Mouse (Mus musculus) myocyte (in vitro differentiated cells): ENCODE measurements around the gene Fes. TPM values are rescaled to one million over a fixed set of nuclear protein-coding genes. Genes with fewer than 3 reads are reported as not detected.
A peak's percentile ranks its signal among the peaks of the same experiment; 100 is the strongest.

Experiments
- H3K27me3 ChIP-seq: one replicate; pipeline ENCODE4 v1.6.1; 2011; ENCODE audit not compliant: control insufficient read depth, insufficient read depth, insufficient read length
- H3K36me3 ChIP-seq: one replicate; pipeline ENCODE4 v1.6.1; 2011; ENCODE audit not compliant: control insufficient read depth, insufficient read depth
- H3K4me2 ChIP-seq: one replicate; pipeline ENCODE4 v1.6.1; 2011; ENCODE audit warnings: low read depth, control low read depth
- H3K4me3 ChIP-seq: one replicate; pipeline ENCODE4 v1.5.1; 2011; ENCODE audit warnings: mild to moderate bottlenecking, control low read depth, moderate library complexity
- H3K79me2 ChIP-seq: one replicate; pipeline ENCODE4 v1.6.1; 2011; ENCODE audit not compliant: control insufficient read depth, insufficient read depth
- H3ac ChIP-seq: one replicate; pipeline ENCODE4 v1.6.1; 2011; ENCODE audit not compliant: control insufficient read depth, insufficient read length
- CEBPB ChIP-seq: IDR thresholded peaks from 2 replicates; pipeline ENCODE4 v1.6.1; 2011; ENCODE audit warnings: mild to moderate bottlenecking, moderate library complexity; ENCODE audit not compliant: poor library complexity, insufficient read depth, severe bottlenecking
- E2F4 ChIP-seq: IDR thresholded peaks from one replicate; pipeline ENCODE4 v1.6.1; 2011; ENCODE audit warnings: mild to moderate bottlenecking, control low read depth, moderate library complexity; ENCODE audit not compliant: insufficient read depth
- MAX ChIP-seq: IDR thresholded peaks from one replicate; pipeline ENCODE4 v1.6.1; 2011; ENCODE audit warnings: low read depth, mild to moderate bottlenecking, control low read depth
- MYOD1 ChIP-seq, 3 experiments: IDR thresholded peaks; one replicate each; pipeline ENCODE4 v1.6.1; 2011; ENCODE audit warnings: control low read depth in 2 of 3, low read depth in 2 of 3, mild to moderate bottlenecking in 2 of 3, moderate library complexity in 1 of 3; ENCODE audit not compliant: insufficient read length in 2 of 3, control insufficient read depth in 1 of 3
- MYOG ChIP-seq, 3 experiments: IDR thresholded peaks; one replicate each; pipeline ENCODE4 v1.6.1; 2011; ENCODE audit warnings: control low read depth in 2 of 3, low read depth in 2 of 3, mild to moderate bottlenecking in 2 of 3; ENCODE audit not compliant: insufficient read length in 2 of 3, control insufficient read depth in 1 of 3, insufficient read depth in 1 of 3
- POLR2A ChIP-seq: IDR thresholded peaks from one replicate; pipeline ENCODE4 v1.6.1; 2011; ENCODE audit warnings: low read depth, mild to moderate bottlenecking, control low read depth, moderate library complexity; ENCODE audit not compliant: insufficient read length
- POLR2AphosphoS2 ChIP-seq: IDR thresholded peaks from one replicate; pipeline ENCODE4 v1.6.1; 2011; ENCODE audit warnings: low read depth, control low read depth; ENCODE audit not compliant: insufficient read length
- REST ChIP-seq: IDR thresholded peaks from one replicate; pipeline ENCODE4 v1.6.1; 2011; ENCODE audit warnings: mild to moderate bottlenecking, control low read depth, moderate library complexity; ENCODE audit not compliant: insufficient read depth, insufficient read length
- SRF ChIP-seq: IDR thresholded peaks from one replicate; pipeline ENCODE4 v1.6.1; 2011; ENCODE audit warnings: low read depth; ENCODE audit not compliant: control insufficient read depth, insufficient read length
- TCF12 ChIP-seq: IDR thresholded peaks from one replicate; pipeline ENCODE4 v1.6.1; 2011; ENCODE audit warnings: mild to moderate bottlenecking, control low read depth; ENCODE audit not compliant: poor library complexity, insufficient read depth, severe bottlenecking
- TCF3 ChIP-seq: IDR thresholded peaks from one replicate; pipeline ENCODE4 v1.6.1; 2011; ENCODE audit warnings: low read depth, control low read depth; ENCODE audit not compliant: insufficient read length
- USF1 ChIP-seq: IDR thresholded peaks from one replicate; pipeline ENCODE4 v1.6.1; 2011; ENCODE audit warnings: low read depth, mild to moderate bottlenecking, control low read depth, moderate library complexity
- polyA plus RNA-seq: library from polyadenylated mRNA; unstranded; fragments of >200 nt; fragmentation: generic; extraction: Trizol; gene quantifications from one replicate; pipeline ENCODE4 v1.2.1, GENCODE M21; 2012; ENCODE audit warnings: missing spikeins

The Fes gene
- polyA plus RNA-seq, 1 experiment, result 0.54 TPM

GRCm38 (mm10) chr7:80370649-80371040 is 17.1 kb downstream of the Fes start:
- no peak for TF ChIP-seq CEBPB
- peak in 1 of 3 experiments; percentile 28 for TF ChIP-seq MYOG (IDR thresholded peaks at IDR 0.05; ENCODE audit: control insufficient read depth in 1 of 3, insufficient read depth in 1 of 3, insufficient read length in 2 of 3, low read depth in 2 of 3)
- peak; percentile 45 for TF ChIP-seq POLR2A
- TF ChIP-seq SRF, result no peak
- TF ChIP-seq REST, result no peak
- no peak for TF ChIP-seq TCF12
- peak; percentile 31 for TF ChIP-seq POLR2AphosphoS2
- TF ChIP-seq USF1, result no peak
- no peak for TF ChIP-seq MYOD1 (IDR thresholded peaks at IDR 0.05; ENCODE audit: control insufficient read depth in 1 of 3, insufficient read length in 2 of 3, low read depth in 2 of 3)
- H3K79me2 ChIP-seq, result no peaks in the 10 kb centered on the region
- H3K4me2 ChIP-seq, result peak overlapping the region; percentile 84
- H3ac ChIP-seq, result peak overlapping the region; percentile 62
- peak overlapping the region; percentile 41 for H3K4me3 ChIP-seq
- H3K36me3 ChIP-seq, result no peaks in the 10 kb centered on the region
- H3K27me3 ChIP-seq, result no peaks in the 10 kb centered on the region

GRCm38 (mm10) chr7:80369967-80370431 is 17.7 kb downstream of the Fes start:
- Histone ChIP-seq H3K36me3 (no peaks in the 10 kb centered on the region), H3K4me2 (peak overlapping the region; percentile 84), H3ac (peak overlapping the region; percentile 62), H3K79me2 (no peaks in the 10 kb centered on the region), H3K27me3 (no peaks in the 10 kb centered on the region), H3K4me3 (peak overlapping the region; percentile 41)
- TF ChIP-seq MYOG (IDR thresholded peaks at IDR 0.05; ENCODE audit: control insufficient read depth in 1 of 3, insufficient read depth in 1 of 3, insufficient read length in 2 of 3, low read depth in 2 of 3) (no peak), TCF12 (no peak), MAX (no peak), SRF (no peak), POLR2A (no peak), MYOD1 (IDR thresholded peaks at IDR 0.05; ENCODE audit: control insufficient read depth in 1 of 3, insufficient read length in 2 of 3, low read depth in 2 of 3) (no peak), POLR2AphosphoS2 (no peak), CEBPB (no peak), E2F4 (no peak), USF1 (no peak), TCF3 (no peak), REST (no peak)

- H3K4me3 ChIP-seq, result peak overlapping the region; percentile 41
- peak overlapping the region; percentile 84 for H3K4me2 ChIP-seq
- no peaks in the 10 kb centered on the region for H3K36me3 ChIP-seq
- no peaks in the 10 kb centered on the region for H3K79me2 ChIP-seq
- no peak for TF ChIP-seq MYOD1 (IDR thresholded peaks at IDR 0.05; ENCODE audit: control insufficient read depth in 1 of 3, insufficient read length in 2 of 3, low read depth in 2 of 3)
- no peak for TF ChIP-seq MYOG (IDR thresholded peaks at IDR 0.05; ENCODE audit: control insufficient read depth in 1 of 3, insufficient read depth in 1 of 3, insufficient read length in 2 of 3, low read depth in 2 of 3)
- TF ChIP-seq MAX, result no peak
- TF ChIP-seq REST, result no peak
- no peak for TF ChIP-seq CEBPB
- TF ChIP-seq POLR2A, result no peak
- TF ChIP-seq TCF12, result no peak
- TF ChIP-seq E2F4, result no peak
- no peak for TF ChIP-seq TCF3
- no peak for TF ChIP-seq POLR2AphosphoS2
- TF ChIP-seq SRF, result no peak
- TF ChIP-seq USF1, result no peak
- no peaks in the 10 kb centered on the region for H3K27me3 ChIP-seq
- H3ac ChIP-seq, result no peak overlapping the region
These were observed 18.3 kb downstream of the Fes start for GRCm38 (mm10) chr7:80369461-80369860.

- Histone ChIP-seq H3K4me3 (no peak overlapping the region), H3K27me3 (no peaks in the 10 kb centered on the region), H3K4me2 (no peak overlapping the region), H3ac (no peak overlapping the region), H3K79me2 (no peaks in the 10 kb centered on the region), H3K36me3 (no peaks in the 10 kb centered on the region)
- no peak for TF ChIP-seq MYOG (IDR thresholded peaks at IDR 0.05; ENCODE audit: control insufficient read depth in 1 of 3, insufficient read depth in 1 of 3, insufficient read length in 2 of 3, low read depth in 2 of 3)
- TF ChIP-seq SRF, result no peak
- no peak for TF ChIP-seq MAX
- TF ChIP-seq E2F4, result no peak
- TF ChIP-seq TCF3, result no peak
- TF ChIP-seq CEBPB, result no peak
- no peak for TF ChIP-seq TCF12
- TF ChIP-seq REST, result no peak
- TF ChIP-seq POLR2A, result no peak
- no peak for TF ChIP-seq POLR2AphosphoS2
- no peak for TF ChIP-seq USF1
- TF ChIP-seq MYOD1 (IDR thresholded peaks at IDR 0.05; ENCODE audit: control insufficient read depth in 1 of 3, insufficient read length in 2 of 3, low read depth in 2 of 3), result no peak
These were observed 18.9 kb downstream of the Fes start for GRCm38 (mm10) chr7:80368635-80369421.
